Mouse (Mus musculus): ENCODE data around the gene Olfr1242. TPM values are rescaled to one million over a fixed set of nuclear protein-coding genes. Genes with fewer than 3 reads are reported as not detected.

Olfr1242 gene
- polyA plus RNA-seq (2016; fragmentation: Nextera tagmentation; extraction: Ambion mirVana): not detected in 2 replicates

- no peak within 1 kb of the TSS for H3K4me3 ChIP-seq
- DNase-seq (ENCODE audit: low spot score): no peak
These were observed at the start of gene Olfr1242 for GRCm38 (mm10) chr2:89498235-89498634. Gene Olfr1242, minus strand, starts transcription at chr2:89498335.

DNA sequence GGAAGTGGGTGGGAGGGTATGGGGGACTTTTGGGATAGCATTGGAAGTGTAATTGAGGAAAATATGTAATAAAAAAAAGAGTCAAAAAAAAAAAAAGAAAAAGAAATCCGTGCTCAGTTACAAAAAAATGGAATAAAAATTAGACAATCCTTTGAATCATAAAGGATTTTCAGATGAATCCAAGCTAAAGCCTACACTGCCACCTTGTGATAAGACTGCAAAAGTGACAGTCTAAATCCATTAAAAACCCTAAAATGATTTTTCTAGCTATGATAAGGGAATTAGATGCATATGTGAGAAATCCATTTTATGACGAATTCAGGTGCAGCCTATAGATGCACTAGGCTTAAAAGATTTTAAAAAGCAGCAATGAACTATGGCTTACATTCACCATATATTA is 46.4 kb upstream of the Olfr1242 start:
- 59% methylated on average over 2 of the region's 2 CpGs for whole genome bisulfite sequencing
- no peaks in the 10 kb centered on the region for H3K27me3 ChIP-seq (ENCODE audit: low read depth, poor library complexity, severe bottlenecking)
- H3K4me1 ChIP-seq: no peaks in the 10 kb centered on the region
- no peaks in the 10 kb centered on the region for H3K9me3 ChIP-seq (replicated peaks)
- no peak for DNase-seq (ENCODE audit: low spot score)
- no peak overlapping the region for H3K4me3 ChIP-seq
- H3K36me3 ChIP-seq: no peaks in the 10 kb centered on the region
- no peak overlapping the region for H3K27ac ChIP-seq (replicated peaks)

More at GRCm38 (mm10) chr2:89498235-89498634, at the start of gene Olfr1242:
- no peaks in the 10 kb centered on the region for H3K9me3 ChIP-seq (replicated peaks)
- no peaks in the 10 kb centered on the region for H3K4me1 ChIP-seq
- WGBS: 90% methylated on average over 1 of the region's 1 CpGs
- H3K36me3 ChIP-seq: no peaks in the 10 kb centered on the region
- H3K27ac ChIP-seq (replicated peaks): no peak within 1 kb of the TSS
- no peaks in the 10 kb centered on the region for H3K27me3 ChIP-seq (ENCODE audit: low read depth, poor library complexity, severe bottlenecking)

- no peak overlapping the region for H3K4me3 ChIP-seq
- H3K36me3 ChIP-seq: no peaks in the 10 kb centered on the region
- H3K9me3 ChIP-seq (replicated peaks): no peaks in the 10 kb centered on the region
- no peaks in the 10 kb centered on the region for H3K27me3 ChIP-seq (ENCODE audit: low read depth, poor library complexity, severe bottlenecking)
- DNase-seq (ENCODE audit: low spot score): no peak
- WGBS: 95% methylated on average over 1 of the region's 1 CpGs
- no peaks in the 10 kb centered on the region for H3K4me1 ChIP-seq
- no peak overlapping the region for H3K27ac ChIP-seq (replicated peaks)
These were observed 41.8 kb upstream of the Olfr1242 start for GRCm38 (mm10) chr2:89539923-89540322.

- H3K9me3 ChIP-seq (replicated peaks): no peaks in the 10 kb centered on the region
- no peak within 1 kb of the TSS for H3K27ac ChIP-seq (replicated peaks)
- H3K27me3 ChIP-seq (ENCODE audit: low read depth, poor library complexity, severe bottlenecking): no peaks in the 10 kb centered on the region
- no peaks in the 10 kb centered on the region for H3K4me1 ChIP-seq
- DNase-seq (ENCODE audit: low spot score): no peak
- 100% methylated on average over 1 of the region's 1 CpGs for WGBS
- no peaks in the 10 kb centered on the region for H3K36me3 ChIP-seq
- H3K4me3 ChIP-seq: no peak within 1 kb of the TSS
These were observed 33.3 kb upstream of the Olfr1242 start, which contains the start of gene Olfr1243 for GRCm38 (mm10) chr2:89531387-89531786. Gene Olfr1243, minus strand, starts transcription at chr2:89531487.

DNA sequence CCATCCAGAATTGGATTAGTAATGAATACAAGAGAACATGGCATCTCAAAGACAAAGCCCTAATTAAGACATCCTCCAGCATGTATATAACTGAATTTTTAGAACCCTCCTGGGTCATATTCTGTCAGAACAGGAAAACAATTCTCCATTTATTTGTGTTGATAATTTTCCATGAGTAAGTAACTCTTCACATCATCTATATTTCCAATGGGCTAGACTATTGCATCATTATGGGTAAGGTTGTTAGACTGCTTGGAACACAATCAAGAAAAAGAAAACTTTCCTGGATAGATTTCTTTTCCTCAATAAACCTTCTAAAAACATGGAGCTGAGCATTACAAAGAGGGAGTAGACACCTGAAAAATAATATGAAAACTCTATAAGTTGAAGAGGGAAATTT is 11.1 kb downstream of the Olfr1242 start, which contains the start of gene Olfr1241:
TSS of gene Olfr1241 (minus strand) at position 101 of the 400 bp plus-strand sequence.
- H3K4me1 ChIP-seq: no peaks in the 10 kb centered on the region
- H3K9me3 ChIP-seq (replicated peaks): no peaks in the 10 kb centered on the region
- no peaks in the 10 kb centered on the region for H3K36me3 ChIP-seq
- no peak within 1 kb of the TSS for H3K4me3 ChIP-seq
- H3K27ac ChIP-seq (replicated peaks): no peak within 1 kb of the TSS
- DNase-seq (ENCODE audit: low spot score): no peak
- H3K27me3 ChIP-seq (ENCODE audit: low read depth, poor library complexity, severe bottlenecking): no peaks in the 10 kb centered on the region

- no peaks in the 10 kb centered on the region for H3K27me3 ChIP-seq (ENCODE audit: low read depth, poor library complexity, severe bottlenecking)
- 86% methylated on average over 3 of the region's 3 CpGs for WGBS
These were observed 55.2 kb downstream of the Olfr1242 start, which contains the start of gene Olfr1240 for GRCm38 (mm10) chr2:89442900-89443299. Gene Olfr1240, minus strand, starts transcription at chr2:89443000.

More at GRCm38 (mm10) chr2:89442900-89443299, 55.2 kb downstream of the Olfr1242 start, which contains the start of gene Olfr1240:
- Histone ChIP-seq H3K36me3 (no peaks in the 10 kb centered on the region), H3K9me3 (replicated peaks) (no peaks in the 10 kb centered on the region), H3K4me3 (no peak within 1 kb of the TSS), H3K4me1 (no peaks in the 10 kb centered on the region), H3K27ac (replicated peaks) (no peak within 1 kb of the TSS)
- DNase-seq (ENCODE audit: low spot score): no peak

Other genes starting within 250 kb of the Olfr1242 start
- not detected in 2 replicates for gene Olfr1228, start 244.3 kb downstream of the Olfr1242 start, polyA plus RNA-seq (2016; fragmentation: Nextera tagmentation; extraction: Ambion mirVana)
- gene Olfr1229, start 210.3 kb downstream of the Olfr1242 start, polyA plus RNA-seq (2016; fragmentation: Nextera tagmentation; extraction: Ambion mirVana): not detected in 2 replicates
- not detected in 2 replicates for gene Olfr1230, start 201.1 kb downstream of the Olfr1242 start, polyA plus RNA-seq (2016; fragmentation: Nextera tagmentation; extraction: Ambion mirVana)
- gene Olfr1231, start 191.3 kb downstream of the Olfr1242 start, polyA plus RNA-seq (2016; fragmentation: Nextera tagmentation; extraction: Ambion mirVana): not detected in 2 replicates
- gene Olfr1232, start 168.7 kb downstream of the Olfr1242 start, polyA plus RNA-seq (2016; fragmentation: Nextera tagmentation; extraction: Ambion mirVana): not detected in 2 replicates
- gene Olfr1233, start 155.9 kb downstream of the Olfr1242 start, polyA plus RNA-seq (2016; fragmentation: Nextera tagmentation; extraction: Ambion mirVana): not detected in 2 replicates
- not detected in 2 replicates for gene Olfr1234, start 133.5 kb downstream of the Olfr1242 start, polyA plus RNA-seq (2016; fragmentation: Nextera tagmentation; extraction: Ambion mirVana)
- gene Olfr1238, start 88.7 kb downstream of the Olfr1242 start, polyA plus RNA-seq (2016; fragmentation: Nextera tagmentation; extraction: Ambion mirVana): not detected in 2 replicates
- gene Olfr1239, start 77.9 kb downstream of the Olfr1242 start, polyA plus RNA-seq (2016; fragmentation: Nextera tagmentation; extraction: Ambion mirVana): not detected in 2 replicates
- not detected in 2 replicates for gene Olfr1240, start 55.3 kb downstream of the Olfr1242 start, polyA plus RNA-seq (2016; fragmentation: Nextera tagmentation; extraction: Ambion mirVana)
- gene Olfr1241, start 11.2 kb downstream of the Olfr1242 start, polyA plus RNA-seq (2016; fragmentation: Nextera tagmentation; extraction: Ambion mirVana): not detected in 2 replicates
- gene Olfr1243, start 33.2 kb upstream of the Olfr1242 start, polyA plus RNA-seq (2016; fragmentation: Nextera tagmentation; extraction: Ambion mirVana): not detected in 2 replicates
- gene Olfr1245, start 80.1 kb upstream of the Olfr1242 start, polyA plus RNA-seq (2016; fragmentation: Nextera tagmentation; extraction: Ambion mirVana): not detected in 2 replicates
- gene Olfr1246, start 94.8 kb upstream of the Olfr1242 start, polyA plus RNA-seq (2016; fragmentation: Nextera tagmentation; extraction: Ambion mirVana): not detected in 2 replicates
- not detected in 2 replicates for gene Olfr1247, start 115.8 kb upstream of the Olfr1242 start, polyA plus RNA-seq (2016; fragmentation: Nextera tagmentation; extraction: Ambion mirVana)
- gene Olfr1248, start 119.9 kb upstream of the Olfr1242 start, polyA plus RNA-seq (2016; fragmentation: Nextera tagmentation; extraction: Ambion mirVana): not detected in 2 replicates
- gene Olfr1249, start 136.6 kb upstream of the Olfr1242 start, polyA plus RNA-seq (2016; fragmentation: Nextera tagmentation; extraction: Ambion mirVana): not detected in 2 replicates
- not detected in 2 replicates for gene Olfr1250, start 163.1 kb upstream of the Olfr1242 start, polyA plus RNA-seq (2016; fragmentation: Nextera tagmentation; extraction: Ambion mirVana)
- gene Olfr1251, start 173.6 kb upstream of the Olfr1242 start, polyA plus RNA-seq (2016; fragmentation: Nextera tagmentation; extraction: Ambion mirVana): not detected in 2 replicates
- not detected in 2 replicates for gene Olfr1252, start 226.7 kb upstream of the Olfr1242 start, polyA plus RNA-seq (2016; fragmentation: Nextera tagmentation; extraction: Ambion mirVana)